Mouse (Mus musculus) gastrocnemius, adult 18-20 months (tissue): ENCODE data around the gene Tecr. TPM values are rescaled to one million over a fixed set of nuclear protein-coding genes. Genes with fewer than 3 reads are reported as not detected.
A peak's percentile ranks its signal among the peaks of the same experiment; 100 is the strongest.

Experiments used
- DNase-seq: peaks from one replicate; pipeline ENCODE4 v3.0.0; 2021; ENCODE audit warnings: low spot score
- total RNA-seq, 2 experiments: library from RNA; stranded (reverse); gene quantifications; 2 replicates each; pipeline ENCODE4 v1.2.3; 2021

The Tecr gene
- total RNA-seq, 2 experiments from 2014 or later: 512 to 541 TPM

DNA sequence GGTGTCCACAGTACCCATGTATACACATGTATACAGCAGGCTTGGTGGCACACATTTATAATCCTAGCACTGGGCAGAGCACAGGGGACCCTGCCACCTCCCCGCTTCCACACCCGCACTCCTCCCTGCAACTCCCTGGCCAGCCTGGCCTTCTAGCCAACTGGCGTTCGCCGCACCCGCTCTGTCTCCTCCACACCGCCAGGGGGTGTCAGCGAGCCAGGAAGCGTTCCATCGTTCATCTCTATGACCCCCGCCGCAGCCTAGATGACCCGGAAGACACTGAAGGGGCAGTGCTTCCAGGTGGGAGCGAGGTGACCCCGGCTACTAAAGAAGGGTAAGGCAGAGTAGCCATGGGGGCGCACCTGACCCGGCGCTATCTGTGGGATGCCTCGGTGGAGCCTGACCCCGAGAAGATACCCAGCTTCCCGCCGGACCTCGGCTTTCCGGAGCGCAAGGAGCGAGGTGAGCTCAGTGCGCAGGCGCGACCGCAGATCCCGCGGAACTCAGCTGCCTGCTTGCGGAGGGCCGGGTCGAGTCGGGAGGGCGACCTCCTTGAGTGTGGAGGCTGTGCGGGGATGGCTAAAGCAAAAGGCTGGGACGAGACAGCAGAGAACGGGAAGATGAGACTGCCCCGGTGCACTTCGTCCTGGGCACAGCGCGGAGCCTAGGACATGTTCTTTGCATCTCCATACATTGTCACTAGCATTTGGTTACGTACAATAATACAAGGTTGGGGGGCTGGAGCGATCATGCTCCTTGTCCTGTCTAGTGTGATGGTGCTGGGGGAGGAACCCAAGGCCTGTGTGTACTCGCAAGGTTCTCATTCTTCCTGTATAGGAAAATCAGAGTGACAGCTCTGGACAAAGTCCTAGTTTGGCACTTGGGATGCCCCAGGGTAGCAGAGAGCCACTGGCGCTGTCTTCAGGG lies 41.0 kb downstream of the Tecr start, which contains the start of gene Ndufb7:
TSS of gene Ndufb7 (plus strand) at position 203 of the 927 bp plus-strand sequence.
- DNase-seq: peak; percentile 97

GRCm38 (mm10) chr8:83565731-83566375 lies 41.9 kb downstream of the Tecr start:
- DNase-seq: no peak

GRCm38 (mm10) chr8:83563246-83563645 lies 44.5 kb downstream of the Tecr start:
- DNase-seq: no peak

DNA sequence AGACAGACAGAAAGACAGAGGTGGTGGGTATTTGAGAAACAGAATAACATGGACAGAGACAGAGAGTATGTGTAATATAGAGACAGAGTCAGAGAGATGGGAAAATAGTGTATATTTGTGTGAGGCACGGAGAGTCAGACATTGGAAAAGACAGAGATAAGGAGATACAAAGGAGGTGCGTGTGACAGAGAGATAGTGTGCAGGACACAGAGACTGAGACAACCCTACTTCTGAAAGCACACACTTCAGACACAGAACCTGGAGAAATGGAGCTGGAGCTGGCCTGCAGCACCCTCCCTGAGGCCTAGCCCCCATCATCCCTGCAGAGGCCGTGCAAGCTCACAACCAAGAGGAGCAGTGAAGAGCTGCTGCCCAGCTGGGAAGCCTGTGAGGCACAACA lies 45.1 kb downstream of the Tecr start:
- no peak for DNase-seq

DNA sequence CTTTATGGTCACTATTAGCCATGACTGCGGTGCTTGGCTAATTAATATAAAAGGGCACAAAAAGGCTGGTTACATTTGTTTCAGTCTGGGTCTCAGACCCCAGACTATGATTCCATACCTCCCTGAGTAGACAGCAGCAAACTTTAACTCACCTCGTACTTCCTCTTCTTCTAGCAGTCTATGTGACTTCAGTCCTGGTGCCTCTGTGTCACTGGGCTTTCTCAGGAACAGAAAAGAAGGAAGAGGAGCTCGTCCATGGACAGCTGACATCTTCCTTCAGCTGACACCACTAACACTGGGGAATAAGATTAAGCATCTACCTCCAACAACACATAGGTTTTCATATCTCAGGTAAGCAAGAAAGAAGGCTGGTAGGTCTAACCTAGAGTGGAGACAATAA lies 72.0 kb downstream of the Tecr start, which contains the start of gene Olfr370:
TSS of gene Olfr370 (plus strand) at position 45 of the 400 bp plus-strand sequence.
- no peak for DNase-seq

DNA sequence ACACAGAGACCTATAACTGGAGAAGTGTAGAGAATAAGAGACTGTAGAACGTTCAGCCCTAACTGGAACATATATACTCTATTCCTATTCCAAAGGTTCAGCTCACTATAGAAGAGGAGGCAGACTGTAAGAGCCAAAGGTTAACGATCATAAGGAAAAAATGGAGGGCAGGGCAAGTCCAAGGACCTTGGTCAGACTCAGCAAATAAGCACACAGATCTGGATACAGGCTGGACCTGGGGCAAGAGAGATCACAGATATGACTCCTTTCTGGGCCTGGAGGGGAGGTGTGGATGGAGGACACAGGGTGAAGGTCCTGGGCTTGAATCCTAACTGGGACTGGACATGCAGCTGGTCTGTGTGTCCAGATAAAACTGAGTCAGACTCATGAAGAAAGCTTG lies 73.0 kb downstream of the Tecr start:
- DNase-seq: no peak

Other genes starting within 250 kb of the Tecr start
- not detected for gene Clgn, start 218.1 kb downstream of the Tecr start, total RNA-seq
- 10 to 100 TPM; 52.2 to 55.3 TPM for gene Scoc, start 149.6 kb downstream of the Tecr start, total RNA-seq
- gene Olfr370, start 72.2 kb downstream of the Tecr start, total RNA-seq: not detected
- 100 to 1,000 TPM; 308 to 352 TPM for gene Ndufb7, start 41.3 kb downstream of the Tecr start, total RNA-seq
- 10 to 100 TPM in 1 of 2 experiments, 1 to 10 TPM in 1; 5.9 to 16.7 TPM for gene Dnajb1, start 222 bp upstream of the Tecr start, total RNA-seq
- 10 to 100 TPM; 16.6 to 16.9 TPM for gene Gipc1, start 44.7 kb upstream of the Tecr start, total RNA-seq
- under 1 TPM in 1 of 2 experiments, not detected in 1; 0.09 TPM for gene Ptger1, start 58.7 kb upstream of the Tecr start, total RNA-seq
- 10 to 100 TPM; 23.0 to 24.3 TPM for gene Pkn1, start 91.2 kb upstream of the Tecr start, total RNA-seq
- 10 to 100 TPM; 10.0 to 11.1 TPM for gene Ddx39, start 107.2 kb upstream of the Tecr start, total RNA-seq
- 10 to 100 TPM; 16.9 to 22.9 TPM for gene Adgre5, start 133.4 kb upstream of the Tecr start, total RNA-seq